Mouse (Mus musculus) thymus, adult 2 months (tissue): ENCODE data around the gene Bet1l. TPM values are rescaled to one million over a fixed set of nuclear protein-coding genes. Genes with fewer than 3 reads are reported as not detected.
A peak's percentile ranks its signal among the peaks of the same experiment; 100 is the strongest.

Experiments
- DNase-seq: peaks from one replicate; pipeline ENCODE4 v3.0.0; 2021
- H3K27ac ChIP-seq: fragments of 200-500 bp; 2 replicates; pipeline ENCODE4 v1.5.1; 2012; ENCODE audit warnings: low read length, control low read depth; ENCODE audit not compliant: control insufficient read depth, insufficient read depth
- H3K27me3 ChIP-seq: fragments of 200-500 bp; 2 replicates; pipeline ENCODE4 v1.6.1; 2012; ENCODE audit warnings: mild to moderate bottlenecking, low read length, moderate library complexity, mixed read lengths; ENCODE audit not compliant: control insufficient read depth, insufficient read depth
- H3K36me3 ChIP-seq: fragments of 200-500 bp; 2 replicates; pipeline ENCODE4 v1.6.1; 2012; ENCODE audit warnings: mild to moderate bottlenecking, low read length, moderate library complexity; ENCODE audit not compliant: control insufficient read depth, insufficient read depth
- H3K4me1 ChIP-seq: fragments of 200-500 bp; replicated peaks from 2 replicates; pipeline ENCODE4 v1.6.1; 2012; ENCODE audit warnings: low read length; ENCODE audit not compliant: control insufficient read depth, insufficient read depth
- H3K4me3 ChIP-seq: fragments of 200-500 bp; 2 replicates; pipeline ENCODE4 v1.5.1; 2012; ENCODE audit warnings: mild to moderate bottlenecking, low read length, control low read depth, moderate library complexity; ENCODE audit not compliant: control insufficient read depth, insufficient read depth
- CTCF ChIP-seq: fragments of 200-500 bp; IDR thresholded peaks from 2 replicates; pipeline ENCODE4 v1.5.1; 2012; ENCODE audit warnings: mild to moderate bottlenecking, control low read depth, low read length, moderate library complexity, borderline replicate concordance; ENCODE audit not compliant: control insufficient read depth, poor library complexity, insufficient read depth; ENCODE audit errors: extremely low read depth
- POLR2A ChIP-seq: fragments of 200-500 bp; IDR thresholded peaks from 2 replicates; pipeline ENCODE4 v1.6.1; 2012; ENCODE audit warnings: mild to moderate bottlenecking, low read length, control low read depth, moderate library complexity; ENCODE audit not compliant: control insufficient read depth, poor library complexity, insufficient read depth; ENCODE audit errors: extremely low read depth
- WGBS: fragments of 180-500 bp; shearing (Covaris S2); methylation state at CpG from one replicate; pipeline ENCODE4 v1.1.7; 2018; 5-methylcytosine and 5-hydroxymethylcytosine counted together
- polyA plus RNA-seq: library from polyadenylated mRNA; depleted of rRNA; stranded (reverse); fragments of >200 nt; gene quantifications from 2 replicates; pipeline ENCODE4 v1.2.3, GENCODE M21; 2012

Bet1l gene
- polyA plus RNA-seq, 1 experiment = 31.8 TPM

DNA sequence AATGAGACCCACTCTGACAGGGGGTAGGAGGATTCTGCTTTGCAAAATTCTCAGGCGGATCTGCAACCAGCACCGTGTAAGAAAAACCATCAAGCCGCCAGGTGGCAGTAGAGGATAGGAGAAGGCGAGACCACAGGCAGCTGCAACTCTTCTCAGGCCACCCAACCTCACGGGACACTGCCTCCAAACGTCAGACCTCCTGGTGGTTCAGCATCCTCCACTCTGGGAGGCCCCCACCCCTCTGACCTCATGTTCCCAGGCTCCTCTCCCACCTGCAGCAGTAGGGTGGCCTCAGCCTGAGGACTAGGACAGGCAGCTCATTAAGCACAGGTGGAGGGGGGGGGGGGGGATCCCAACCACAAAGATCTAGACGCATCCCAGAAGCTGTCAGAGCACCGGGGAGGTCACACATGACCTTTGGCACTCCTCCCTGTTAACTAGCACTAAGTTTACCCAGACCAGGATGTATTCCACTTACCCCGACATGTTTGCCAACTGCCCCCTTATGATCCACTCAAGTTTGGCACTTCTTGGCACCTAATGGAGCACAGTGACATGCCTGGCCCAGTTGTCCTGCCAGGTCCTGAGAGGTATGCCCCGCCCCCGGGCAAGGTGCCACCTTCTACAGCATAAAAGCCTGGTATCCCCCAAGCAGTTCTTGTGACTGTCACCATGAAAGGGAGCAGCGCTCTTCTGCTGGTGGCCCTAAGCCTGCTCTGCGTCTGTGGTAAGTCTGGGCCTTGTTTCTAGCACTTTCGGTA, 12.3 kb downstream of the Bet1l start, which contains the start of gene Scgb1c1:
Gene Scgb1c1, plus strand, starts transcription at position 643 of the 761 bp plus-strand sequence.
- DNase-seq = peak; percentile 90
- WGBS = 33% methylated on average over 14 of the region's 14 CpGs
- no peak for TF ChIP-seq POLR2A
- TF ChIP-seq CTCF = peak; percentile 80; the same call in 1 of the 2 replicates
- Histone ChIP-seq H3K27me3 (no peaks in the 10 kb centered on the region), H3K4me1 (no peaks in the 10 kb centered on the region), H3K36me3 (no peaks in the 10 kb centered on the region), H3K4me3 (no peak within 1 kb of the TSS), H3K27ac (no peak within 1 kb of the TSS)

GRCm38 (mm10) chr7:140843806-140844205, 13.6 kb downstream of the Bet1l start:
- Histone ChIP-seq H3K27ac (no peak overlapping the region), H3K4me3 (no peak overlapping the region), H3K4me1 (no peaks in the 10 kb centered on the region), H3K36me3 (no peaks in the 10 kb centered on the region), H3K27me3 (no peaks in the 10 kb centered on the region)
- no peak for TF ChIP-seq POLR2A
- no peak for TF ChIP-seq CTCF
- DNase-seq = no peak
- 88% methylated on average over 7 of the region's 7 CpGs for WGBS

GRCm38 (mm10) chr7:140840750-140841735, 16.3 kb downstream of the Bet1l start:
- Histone ChIP-seq H3K36me3 (no peaks in the 10 kb centered on the region), H3K4me1 (no peaks in the 10 kb centered on the region), H3K27ac (no peak overlapping the region), H3K27me3 (no peaks in the 10 kb centered on the region), H3K4me3 (no peak overlapping the region)
- no peak for TF ChIP-seq CTCF
- no peak for TF ChIP-seq POLR2A
- WGBS = 62% methylated on average over 19 of the region's 19 CpGs
- DNase-seq = no peak

DNA sequence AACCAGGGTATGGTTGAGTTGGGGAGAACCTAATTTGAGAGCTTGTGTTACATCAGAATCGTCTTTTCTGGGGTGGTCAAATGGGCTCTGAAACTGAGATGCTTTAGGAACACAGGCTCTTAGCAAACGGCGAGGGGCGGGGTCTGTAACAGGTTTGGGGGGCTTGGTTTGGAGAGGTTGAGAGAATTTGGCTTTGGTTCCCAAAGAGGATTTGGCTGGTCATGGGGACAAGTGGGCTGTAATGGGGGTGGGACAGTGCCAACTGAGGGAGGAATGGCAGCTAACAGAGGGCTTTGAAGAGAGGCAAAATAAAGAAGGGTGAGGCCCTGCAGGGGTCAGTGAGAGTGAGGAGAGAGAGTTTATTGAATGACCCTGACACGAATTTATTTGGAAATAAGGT, 17.8 kb downstream of the Bet1l start:
- Histone ChIP-seq H3K27me3 (no peaks in the 10 kb centered on the region), H3K4me1 (no peaks in the 10 kb centered on the region), H3K36me3 (no peaks in the 10 kb centered on the region), H3K4me3 (no peak overlapping the region), H3K27ac (no peak overlapping the region)
- no peak for DNase-seq
- WGBS = 73% methylated on average over 5 of the region's 5 CpGs
- TF ChIP-seq CTCF = no peak
- no peak for TF ChIP-seq POLR2A

- 92% methylated on average over 9 of the region's 9 CpGs for WGBS
- DNase-seq = no peak
- Histone ChIP-seq H3K27me3 (no peaks in the 10 kb centered on the region), H3K36me3 (no peaks in the 10 kb centered on the region), H3K4me1 (no peaks in the 10 kb centered on the region), H3K4me3 (no peak overlapping the region), H3K27ac (no peak overlapping the region)
- no peak for TF ChIP-seq CTCF
- no peak for TF ChIP-seq POLR2A
Measured at GRCm38 (mm10) chr7:140836243-140837115, 20.9 kb downstream of the Bet1l start.
